19 mouse cellular contexts compared by ENCODE assay signal in genomic region chr19:32425856-32426255, GRCm38 (mm10). TPM values are rescaled to one million over a fixed set of nuclear protein-coding genes. Genes with fewer than 3 reads are reported as not detected.
A peak's percentile ranks its signal among the peaks of the same experiment; 100 is the strongest.
DNase-seq lines count a peak whose midpoint lies in the region; ATAC-seq and TF ChIP-seq lines count a peak whose summit lies in the region.
"Had no signal": no experiment of that assay in that cellular context is flagged by ENCODE, and none has a peak within 500 bp of the region (broad histone marks: within the 10 kb centered on the region; RNA-seq: fewer than 3 reads in every experiment).

No protein-coding gene starts in this region.

- no peak overlapping the region for H3K27ac ChIP-seq in ES-E14 (ENCODE audit: insufficient read depth, low read depth, low read length, poor library complexity, severe bottlenecking)
- no peak overlapping the region for H3K27ac ChIP-seq in intestine, embryonic 16.5 days (ENCODE audit: low read length)
- H3K27ac ChIP-seq: embryonic facial prominence, embryonic 10.5 days; embryonic facial prominence, embryonic 12.5 days; forebrain, embryonic 13.5 days; forebrain, embryonic 15.5 days had no signal

- H3K9me3 ChIP-seq in ES-E14 (ENCODE audit: control insufficient read depth, insufficient read depth, low read depth, low read length), result no peaks in the 10 kb centered on the region
- no peaks in the 10 kb centered on the region for H3K9me3 ChIP-seq in intestine, embryonic 16.5 days (ENCODE audit: control insufficient read depth, low read length)
- H3K9me3 ChIP-seq: embryonic facial prominence, embryonic 10.5 days; embryonic facial prominence, embryonic 12.5 days; forebrain, embryonic 13.5 days; forebrain, embryonic 15.5 days had no signal

- WGBS in intestine, embryonic 16.5 days, result 91% methylated on average over 3 of the region's 3 CpGs

- peaks cover 0 to 2% of the 10 kb centered on the region in 2 experiments; a peak in 1 of 4 replicates for H3K4me1 ChIP-seq in ES-E14 (ENCODE audit: control insufficient read depth in 2 of 2, insufficient read depth in 2 of 2, low read length in 2 of 2, poor library complexity in 1 of 2)
- H3K4me1 ChIP-seq in intestine, embryonic 16.5 days (ENCODE audit: control insufficient read depth, insufficient read depth, low read length), result no peaks in the 10 kb centered on the region
- H3K4me1 ChIP-seq: embryonic facial prominence, embryonic 10.5 days; embryonic facial prominence, embryonic 12.5 days; forebrain, embryonic 13.5 days; forebrain, embryonic 15.5 days had no signal

- H3K9ac ChIP-seq in ES-E14 (ENCODE audit: insufficient read depth, low read depth, low read length, poor library complexity, severe bottlenecking), result no peak overlapping the region
- no peak overlapping the region for H3K9ac ChIP-seq in intestine, embryonic 16.5 days (ENCODE audit: low read depth, low read length)
- H3K9ac ChIP-seq: embryonic facial prominence, embryonic 12.5 days; forebrain, embryonic 13.5 days; forebrain, embryonic 15.5 days; forebrain, postnatal 0 days had no signal

- no peak overlapping the region for H3K4me2 ChIP-seq in intestine, embryonic 16.5 days (ENCODE audit: low read depth, low read length)
- H3K4me2 ChIP-seq: embryonic facial prominence, embryonic 12.5 days; forebrain, embryonic 13.5 days; forebrain, embryonic 15.5 days had no signal

- H3K27me3 ChIP-seq in intestine, embryonic 16.5 days (replicated peaks; ENCODE audit: control insufficient read depth, insufficient read depth, low read length), result no peaks in the 10 kb centered on the region
- H3K27me3 ChIP-seq: embryonic facial prominence, embryonic 12.5 days; forebrain, embryonic 13.5 days; forebrain, embryonic 15.5 days had no signal

- ATAC-seq in intestine, embryonic 16.5 days, result no peak
- ATAC-seq: forebrain, embryonic 13.5 days; forebrain, embryonic 15.5 days; forebrain, postnatal 0 days had no signal

- no peak overlapping the region for H3K4me3 ChIP-seq in ES-E14 (ENCODE audit: insufficient read depth in 1 of 2, low read depth in 1 of 2, low read length in 2 of 2, poor library complexity in 1 of 2, severe bottlenecking in 1 of 2)
- no peak overlapping the region for H3K4me3 ChIP-seq in intestine, embryonic 16.5 days (ENCODE audit: low read length)
- H3K4me3 ChIP-seq: embryonic facial prominence, embryonic 10.5 days; embryonic facial prominence, embryonic 12.5 days; forebrain, embryonic 13.5 days; forebrain, embryonic 15.5 days had no signal

- DNase-seq in ES-CJ7 (ENCODE audit: low read depth, low spot score), result peak; percentile 60
- peak; percentile 16 for DNase-seq in ES-E14 (ENCODE audit: low read depth, low spot score)
- DNase-seq in ZHBTc4 (ENCODE audit: low read depth, low spot score), result peak; percentile 54
- no peak for DNase-seq in heart, postnatal 4 days
- DNase-seq in layer of hippocampus, adult 9-11 months, result no peak
- DNase-seq: adrenal gland, adult 2 months; adrenal gland, postnatal 14 days; adrenal gland, postnatal 36 days; cerebellum, adult 11-12 months; cerebellum, adult 2 months; cerebellum, adult 9-10 months; cerebellum, postnatal 10 days; cerebellum, postnatal 25 days; forebrain, postnatal 0 days had no signal

- no peaks in the 10 kb centered on the region for H3K36me3 ChIP-seq in ES-E14 (ENCODE audit: control insufficient read depth, insufficient read depth, low read length, poor library complexity, severe bottlenecking)
- H3K36me3 ChIP-seq in intestine, embryonic 16.5 days (ENCODE audit: control insufficient read depth, insufficient read depth, low read length), result no peaks in the 10 kb centered on the region
- H3K36me3 ChIP-seq: embryonic facial prominence, embryonic 10.5 days; embryonic facial prominence, embryonic 12.5 days; forebrain, embryonic 15.5 days had no signal

- in situ Hi-C loops in ES-E14 (cut with MboI; ENCODE audit: low sequenced_read_pairs in 2 of 2, unreplicated experiment in 2 of 2), result no loop called here

TF ChIP-seq in ES-E14, 5 proteins besides CTCF, POLR2A, EP300 and RAD21:
- no peak for TF ChIP-seq ZNF384 (IDR thresholded peaks at IDR 0.05; ENCODE audit: low read depth, low read length)
- TF ChIP-seq MAFK (IDR thresholded peaks at IDR 0.05; ENCODE audit: insufficient read depth, low read depth, low read length), result no peak
- no peak for TF ChIP-seq HCFC1 (IDR thresholded peaks at IDR 0.05; ENCODE audit: borderline replicate concordance, insufficient read depth, low read length)
- TF ChIP-seq CHD2 (IDR thresholded peaks at IDR 0.05; ENCODE audit: low read depth, low read length), result no peak
- no peak for TF ChIP-seq ZC3H11A (IDR thresholded peaks at IDR 0.05; ENCODE audit: borderline replicate concordance, low read depth, low read length)

RNA-seq across cellular contexts. Expression of gene Sgms1, which starts 36.3 kb away (rescaled TPM):
- 42.5 and 57.0 TPM in 2 replicates for total RNA-seq in ES-E14 (2012; rRNA removed)
- 33.1 and 33.5 TPM in 2 replicates for polyA plus RNA-seq in intestine, embryonic 16.5 days (2015; fragmentation: Nextera tagmentation; extraction: Ambion mirVana)
- 10 to 100 TPM; 50.5 to 57.4 TPM for total RNA-seq in heart, postnatal 4 days (2021)

RNA-seq across cellular contexts. Expression of gene Rpl9-ps6, which starts 40.5 kb away (rescaled TPM):
- total RNA-seq in ES-E14 (2012; rRNA removed), result 97.4 and 160 TPM in 2 replicates
- polyA plus RNA-seq in intestine, embryonic 16.5 days (2015; fragmentation: Nextera tagmentation; extraction: Ambion mirVana), result 79.6 and 82.0 TPM in 2 replicates
- total RNA-seq in heart, postnatal 4 days (2021), result 10 to 100 TPM; 61.0 to 71.0 TPM

RNA-seq across cellular contexts. Expression of gene Minpp1, which starts 59.7 kb away (rescaled TPM):
- 60.8 and 78.4 TPM in 2 replicates for total RNA-seq in ES-E14 (2012; rRNA removed)
- 56.7 and 60.9 TPM in 2 replicates for polyA plus RNA-seq in intestine, embryonic 16.5 days (2015; fragmentation: Nextera tagmentation; extraction: Ambion mirVana)
- 10 to 100 TPM; 28.6 to 29.8 TPM for total RNA-seq in heart, postnatal 4 days (2021)

Comparison
In these comparisons a context has a peak if more than half of its experiments do, and no peak if none do; other contexts are left out.
1. DNase-seq: peak in ES-CJ7 (single experiment), ES-E14 (single experiment) and ZHBTc4 (single experiment); none in heart, postnatal 4 days (single experiment) and layer of hippocampus, adult 9-11 months (single experiment).